Mouse (Mus musculus): Measurements from ENCODE around the gene Mrrf.
A peak's percentile ranks its signal among the peaks of the same experiment; 100 is the strongest.

The Mrrf gene

GRCm38 (mm10) chr2:36136300-36136941 is at the start of gene Mrrf, which contains the start of gene Rbm18:
Gene Mrrf (plus strand): TSS chr2:36136389.
Gene Rbm18 (minus strand): TSS chr2:36136773.
- DNase-seq (ENCODE audit: extremely low spot score, low spot score) = peak; percentile 95

GRCm38 (mm10) chr2:36089190-36089589 is 47.0 kb upstream of the Mrrf start:
- DNase-seq (ENCODE audit: extremely low spot score, low spot score) = no peak

DNA sequence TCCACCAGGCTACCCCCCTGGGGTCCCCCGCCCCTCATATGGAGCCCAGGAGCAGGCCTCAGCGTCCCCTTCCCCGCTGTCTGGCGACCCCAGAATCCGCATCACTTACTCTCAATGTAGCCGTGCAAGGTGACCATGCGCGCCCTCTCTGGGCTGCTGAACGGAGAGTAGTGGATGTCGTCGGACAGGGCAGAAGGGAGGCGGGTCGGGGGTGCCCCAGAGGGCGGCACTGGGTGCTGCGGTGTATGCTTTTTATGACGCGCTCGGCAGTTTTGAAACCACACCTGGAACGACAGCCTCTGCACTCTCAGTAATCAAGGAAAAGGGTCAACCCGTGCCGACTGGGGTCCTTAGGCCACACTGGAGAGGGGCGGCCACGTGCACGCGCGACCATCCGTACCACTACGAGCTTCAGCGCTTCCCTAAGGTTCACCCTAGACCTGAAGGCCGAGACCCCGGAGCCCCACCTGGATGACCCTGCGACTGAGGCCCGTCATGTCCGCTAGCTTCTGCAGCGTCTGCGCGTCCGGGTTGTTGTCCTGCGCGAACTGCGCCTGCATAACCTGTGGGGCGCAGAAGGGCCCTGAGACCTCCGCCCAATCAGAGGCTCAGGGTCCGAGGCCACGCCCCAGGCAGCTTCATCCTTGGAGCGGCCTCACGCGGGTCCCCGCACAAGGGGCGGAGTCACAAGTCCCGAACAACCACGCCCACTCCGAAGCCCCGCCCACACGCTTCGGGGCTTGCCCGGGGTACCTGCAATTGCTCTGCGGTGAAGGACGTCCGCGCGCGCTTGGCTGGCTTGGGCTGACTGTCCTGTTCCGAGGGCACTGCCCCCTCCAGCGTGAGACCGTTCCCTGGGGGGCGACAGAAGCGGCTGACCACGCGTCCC is 45.1 kb upstream of the Mrrf start:
- peak; percentile 87 for DNase-seq (ENCODE audit: extremely low spot score, low spot score)

DNA sequence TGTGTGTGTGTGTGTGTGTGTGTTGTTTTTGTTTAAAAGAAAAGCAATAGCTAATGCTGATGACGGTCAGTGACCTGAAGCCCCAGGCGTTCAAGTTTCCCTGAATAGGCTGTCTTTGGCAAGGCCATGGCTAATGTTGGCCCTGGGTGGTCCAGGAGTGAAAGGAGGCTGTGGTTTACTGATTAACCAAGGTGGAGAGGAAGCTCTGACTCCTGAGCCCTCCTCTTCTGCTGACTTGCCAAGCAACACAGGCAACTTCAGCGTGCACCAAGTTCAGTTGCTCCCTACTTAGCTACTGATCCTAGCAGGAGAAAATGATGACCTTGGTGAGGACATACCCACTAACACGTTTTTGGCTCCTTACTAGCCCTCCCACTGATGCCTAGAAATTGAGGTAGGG is 43.4 kb upstream of the Mrrf start:
- DNase-seq (ENCODE audit: extremely low spot score, low spot score) = no peak

DNA sequence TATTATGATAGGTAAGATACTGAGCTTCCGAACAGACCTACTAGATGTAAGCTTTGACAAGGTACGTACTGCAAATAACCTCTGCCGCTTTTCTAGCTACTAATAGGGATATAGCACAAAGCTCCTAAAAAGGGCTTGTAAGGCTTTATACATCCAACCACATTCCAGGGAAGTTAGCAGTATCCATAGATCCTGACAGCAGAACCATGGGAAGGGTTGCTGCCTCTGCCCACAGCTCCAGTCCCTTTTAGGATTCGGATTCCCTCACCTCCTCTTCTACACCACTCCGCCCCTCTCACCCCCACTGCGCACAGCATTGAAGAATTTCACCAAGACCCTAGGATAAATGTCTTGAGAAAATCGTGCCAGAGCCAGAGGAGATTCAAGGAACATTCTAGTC is 42.9 kb upstream of the Mrrf start:
- DNase-seq (ENCODE audit: extremely low spot score, low spot score) = no peak

DNA sequence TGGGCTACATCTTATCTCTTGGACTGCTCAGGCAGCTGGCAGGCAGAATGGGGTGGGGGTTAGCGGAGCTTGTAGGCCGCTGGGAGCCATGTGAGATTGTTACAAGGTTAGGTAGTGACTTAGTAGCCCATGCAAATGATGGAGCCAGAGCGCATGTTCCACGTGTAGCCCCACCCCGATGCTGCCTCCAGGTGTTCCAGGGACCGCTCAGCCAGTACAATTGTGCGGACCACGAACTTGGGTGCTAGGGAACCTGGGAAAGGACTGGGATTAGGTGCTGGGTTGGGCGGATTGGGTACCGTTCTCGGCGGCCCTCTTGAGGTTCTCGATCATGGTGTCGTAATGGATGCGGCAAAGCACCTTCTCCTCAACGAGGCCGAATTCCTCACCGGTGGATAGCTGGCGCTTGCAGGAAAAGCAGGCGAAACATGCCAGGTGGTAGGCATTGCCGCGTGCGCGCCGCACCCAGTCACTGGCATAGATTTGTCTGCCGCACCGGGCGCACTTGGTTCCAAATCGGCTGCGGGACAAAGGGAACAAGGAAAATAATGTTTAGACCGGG is 42.2 kb upstream of the Mrrf start:
- peak; percentile 48 for DNase-seq (ENCODE audit: extremely low spot score, low spot score)

DNA sequence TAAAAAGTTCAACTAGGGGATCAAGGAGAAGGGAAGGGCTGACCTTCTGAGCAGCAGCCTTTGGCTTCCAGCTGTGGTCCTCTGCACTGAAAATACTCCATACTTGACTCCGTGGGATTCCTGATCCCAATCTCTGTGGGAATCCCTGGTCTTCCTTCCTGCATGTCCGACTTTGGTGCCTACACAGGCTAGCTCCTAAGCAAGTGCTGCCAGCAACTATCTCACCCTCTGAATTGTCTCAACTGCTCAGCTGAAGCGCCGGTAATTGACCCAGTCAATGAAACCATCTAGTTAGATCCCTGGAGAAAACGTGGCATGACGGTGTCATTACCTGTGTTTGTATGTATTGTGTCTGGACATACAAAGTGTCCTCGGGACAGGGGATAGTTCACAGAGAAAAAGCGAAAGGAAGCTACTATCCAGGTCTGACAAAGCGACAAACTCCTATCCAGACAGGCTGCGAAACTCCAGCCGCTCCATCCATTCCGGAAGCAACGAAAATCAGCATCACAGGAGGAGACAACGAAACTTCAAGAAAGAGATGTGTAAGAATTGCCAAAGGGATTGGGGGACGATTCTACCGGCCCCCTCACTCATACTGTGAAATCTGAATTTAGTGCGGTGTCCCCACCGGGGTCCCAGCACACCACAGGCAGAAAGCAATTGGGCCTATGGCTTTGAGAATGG is 38.9 kb upstream of the Mrrf start:
- DNase-seq (ENCODE audit: extremely low spot score, low spot score) = peak; percentile 65

- DNase-seq (ENCODE audit: extremely low spot score, low spot score) = no peak
These were observed 38.2 kb upstream of the Mrrf start for GRCm38 (mm10) chr2:36098021-36098420.

DNA sequence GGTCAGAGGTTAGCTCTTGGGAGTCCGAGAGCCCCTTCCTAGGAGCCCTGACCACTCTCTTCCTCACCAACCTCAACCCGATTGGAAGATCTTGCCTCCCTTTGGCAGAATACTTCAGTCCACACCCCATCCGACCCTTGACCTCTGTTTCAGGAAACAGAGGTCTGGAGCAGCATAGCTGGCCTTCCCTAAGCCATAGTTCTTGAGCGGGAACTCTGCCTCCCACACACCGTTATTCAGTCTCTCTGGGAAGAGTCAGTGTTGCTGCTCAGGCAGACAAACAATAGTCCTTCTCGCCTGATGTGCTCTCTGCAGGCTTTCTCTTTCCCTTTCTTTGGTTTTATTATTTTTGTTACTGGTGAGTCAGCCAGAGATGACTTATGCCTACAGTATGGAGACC is 36.5 kb upstream of the Mrrf start:
- DNase-seq (ENCODE audit: extremely low spot score, low spot score) = no peak

DNA sequence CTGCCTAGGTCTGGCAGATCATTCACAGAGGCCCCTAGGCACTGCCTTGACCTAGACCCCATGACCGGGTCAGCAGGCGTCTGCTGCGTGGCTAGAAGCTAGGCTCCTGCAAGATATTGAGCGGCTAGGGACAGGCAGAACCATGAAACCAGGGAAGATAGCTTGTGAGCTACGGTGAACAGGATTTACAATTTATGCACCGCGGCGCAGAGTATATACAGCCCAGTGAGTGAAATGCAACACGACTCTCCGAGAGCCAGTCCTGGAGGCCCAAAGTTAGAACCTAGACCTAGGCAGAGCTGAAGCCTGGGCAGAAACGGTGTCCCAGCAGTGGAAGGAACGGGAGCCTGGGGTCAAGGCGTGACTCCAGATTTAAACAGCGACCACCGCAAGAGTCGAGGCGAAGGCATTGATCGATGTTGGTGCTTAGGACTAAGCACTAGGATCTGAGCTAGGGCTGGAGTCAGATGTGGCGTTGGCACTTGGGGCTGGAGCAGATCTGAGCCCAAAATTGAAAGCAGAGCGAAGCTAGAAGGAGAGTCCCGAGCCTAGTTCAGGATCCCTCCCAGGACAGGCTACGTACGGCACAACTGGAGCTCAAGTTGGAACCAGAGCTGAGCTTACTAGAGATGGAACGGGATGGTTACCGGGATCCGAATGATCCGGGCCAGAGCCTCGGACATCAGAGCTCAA is 34.2 kb upstream of the Mrrf start:
- peak; percentile 75 for DNase-seq (ENCODE audit: extremely low spot score, low spot score)

GRCm38 (mm10) chr2:36102559-36102946 is 33.6 kb upstream of the Mrrf start:
- no peak for DNase-seq (ENCODE audit: extremely low spot score, low spot score)

DNA sequence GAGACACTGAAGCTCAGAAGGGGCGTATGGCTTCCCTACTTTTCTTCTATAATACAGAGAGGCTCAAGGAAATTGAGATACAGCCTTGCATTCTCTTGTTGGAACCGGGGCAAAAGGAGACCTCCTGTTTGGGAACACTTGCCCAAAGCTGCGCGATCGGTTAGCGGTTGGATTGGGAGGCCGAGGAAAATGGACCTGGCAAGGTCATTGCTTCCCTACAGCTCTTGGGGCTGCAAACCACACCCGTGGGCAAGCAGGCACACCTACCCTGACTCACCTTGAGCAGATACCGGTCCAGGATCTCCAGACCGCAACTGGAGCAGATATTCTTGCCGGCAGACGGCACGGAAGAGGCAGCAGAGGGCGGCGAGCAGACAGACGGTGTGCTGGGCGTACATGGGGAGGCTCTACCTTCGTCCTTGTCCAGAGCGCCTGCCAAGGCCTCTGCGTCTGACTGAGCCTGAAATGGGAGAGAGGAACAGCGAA is 33.1 kb upstream of the Mrrf start:
- DNase-seq (ENCODE audit: extremely low spot score, low spot score) = no peak

- DNase-seq (ENCODE audit: extremely low spot score, low spot score) = peak; percentile 73
These were observed 32.4 kb upstream of the Mrrf start for GRCm38 (mm10) chr2:36103555-36104367.

- DNase-seq (ENCODE audit: extremely low spot score, low spot score) = no peak
These were observed 31.7 kb upstream of the Mrrf start for GRCm38 (mm10) chr2:36104436-36104955.

DNA sequence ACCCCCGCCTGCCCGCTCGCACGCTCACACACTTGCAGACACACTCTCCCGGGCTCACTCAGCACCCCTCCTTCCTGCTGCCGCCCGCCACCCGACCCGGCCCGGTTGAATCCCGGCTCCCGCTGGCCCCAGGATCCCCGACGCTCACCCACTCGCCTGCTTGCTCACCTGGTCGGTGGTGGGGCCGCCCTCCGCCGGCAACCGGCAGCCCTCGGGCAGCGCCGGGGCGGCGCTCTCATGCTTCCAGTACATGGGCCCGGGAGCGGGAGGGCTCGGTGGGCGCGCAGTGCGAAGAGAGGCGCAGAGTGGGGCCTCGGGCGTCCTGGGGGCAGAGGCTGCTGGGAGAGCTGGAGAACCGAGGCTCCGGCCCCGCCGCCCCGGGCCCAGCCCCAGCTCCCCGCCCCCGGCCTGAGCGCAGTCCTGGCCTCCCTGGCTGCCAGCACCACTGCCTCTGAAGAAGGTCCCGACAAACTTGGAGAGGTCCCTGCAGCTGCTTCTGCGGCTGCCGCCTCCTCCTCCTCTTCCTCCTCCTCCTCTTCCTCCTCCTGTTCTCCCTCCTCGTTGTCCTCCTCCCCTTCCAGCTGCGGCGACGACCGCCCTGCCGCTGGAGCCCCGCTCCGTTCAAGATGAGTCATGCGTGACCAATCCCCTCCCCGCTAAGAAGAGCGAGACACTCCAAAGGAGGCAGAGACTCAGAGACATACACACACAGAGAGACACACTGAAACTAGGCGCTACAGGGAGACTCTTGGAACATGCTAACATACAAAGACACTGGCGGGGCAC is 31.0 kb upstream of the Mrrf start, which contains the start of gene Lhx6:
TSS of gene Lhx6 (minus strand) at position 453 of the 786 bp plus-strand sequence.
- DNase-seq (ENCODE audit: extremely low spot score, low spot score) = peak; percentile 70

DNA sequence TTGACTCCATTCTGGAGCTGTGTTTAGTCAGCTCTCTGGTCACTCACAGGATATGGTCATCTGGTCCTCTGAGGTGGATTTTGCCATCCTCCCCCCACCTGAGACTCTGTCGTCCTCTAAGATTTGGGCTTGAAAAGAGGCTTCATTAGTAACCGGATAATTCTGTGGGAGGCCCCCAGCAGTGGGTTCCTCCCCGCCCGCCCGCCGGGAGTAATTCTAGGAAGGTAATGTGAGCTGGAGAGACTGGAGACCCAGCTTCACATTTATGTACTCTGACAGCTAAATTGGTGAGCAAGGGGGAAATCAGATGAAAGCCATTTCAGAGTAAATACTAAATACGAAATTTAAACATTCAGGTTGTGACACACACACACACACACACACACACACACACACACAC is 27.6 kb upstream of the Mrrf start:
- DNase-seq (ENCODE audit: extremely low spot score, low spot score) = no peak

DNA sequence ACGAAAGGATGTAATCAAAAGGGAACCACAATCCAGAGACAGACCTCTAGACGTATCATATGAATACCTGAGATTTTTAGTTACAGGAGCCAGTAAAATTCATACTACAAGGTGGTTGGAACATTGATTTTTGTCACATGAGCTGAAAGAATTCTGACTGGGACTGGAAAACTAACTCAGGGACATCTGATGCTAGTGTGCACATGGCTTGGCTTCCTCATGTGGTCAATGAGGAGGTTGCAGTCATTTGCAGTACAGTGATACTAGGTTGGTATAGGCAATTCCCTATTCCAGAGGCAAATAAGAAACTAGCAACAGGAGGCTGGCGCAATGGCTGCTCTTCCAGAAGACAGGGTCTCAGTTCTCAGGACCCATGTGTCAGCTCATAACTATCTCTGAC is 23.6 kb upstream of the Mrrf start:
- DNase-seq (ENCODE audit: extremely low spot score, low spot score) = no peak

GRCm38 (mm10) chr2:36126795-36127429 is 9.3 kb upstream of the Mrrf start:
- no peak for DNase-seq (ENCODE audit: extremely low spot score, low spot score)

DNA sequence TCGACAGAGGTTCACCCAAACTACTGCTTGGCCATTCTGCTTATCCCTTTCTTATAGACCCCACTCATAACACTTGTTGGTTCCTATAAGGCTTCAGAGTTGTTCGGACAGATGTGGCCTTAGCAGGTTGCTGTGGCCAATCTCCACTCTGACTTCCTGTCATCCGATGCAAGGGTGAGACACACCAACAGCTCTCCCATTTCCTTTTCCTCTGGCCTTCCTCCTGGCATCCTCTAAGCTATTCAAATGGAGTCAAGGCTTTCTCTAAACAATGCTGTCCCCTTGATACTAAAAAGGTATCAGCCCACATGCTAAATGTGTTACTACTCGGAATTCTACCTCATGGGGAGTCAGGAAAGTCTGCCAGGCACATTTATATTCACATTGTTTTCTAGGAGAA is 8.2 kb upstream of the Mrrf start:
- no peak for DNase-seq (ENCODE audit: extremely low spot score, low spot score)

Data from neural tube, embryonic 10.5 days (tissue).